Mouse (Mus musculus) E14TG2a.4 (cell line): Measurements from ENCODE around the gene Pmvk.

Source experiments
- H3K27me3 ChIP-seq: 2 replicates; pipeline ENCODE4 v1.6.1; 2014; ENCODE audit warnings: low read length, control low read depth; ENCODE audit not compliant: insufficient read depth
- H3K36me3 ChIP-seq: 2 replicates; pipeline ENCODE4 v1.6.1; 2014; ENCODE audit warnings: low read length, control low read depth; ENCODE audit not compliant: insufficient read depth
- H3K4me1 ChIP-seq: replicated peaks from 2 replicates; pipeline ENCODE4 v1.6.1; 2014; ENCODE audit warnings: low read depth, low read length, control low read depth
- H3K4me3 ChIP-seq: replicated peaks from 2 replicates; pipeline ENCODE4 v1.5.1; 2014; ENCODE audit warnings: mild to moderate bottlenecking, low read length
- H3K9me3 ChIP-seq: 2 replicates; pipeline ENCODE4 v1.6.1; 2014; ENCODE audit warnings: low read length, control low read depth
- CTCF ChIP-seq: conservative IDR thresholded peaks from 2 replicates; pipeline ENCODE4 v1.5.1; 2014; ENCODE audit warnings: low read length
- NANOG ChIP-seq: IDR thresholded peaks from 2 replicates; pipeline ENCODE4 v1.6.1; 2014; ENCODE audit warnings: borderline replicate concordance, low read length, mixed read lengths
- POU5F1 ChIP-seq: IDR thresholded peaks from 2 replicates; pipeline ENCODE4 v1.6.1; 2014; ENCODE audit warnings: low read length, borderline replicate concordance

Pmvk gene

DNA sequence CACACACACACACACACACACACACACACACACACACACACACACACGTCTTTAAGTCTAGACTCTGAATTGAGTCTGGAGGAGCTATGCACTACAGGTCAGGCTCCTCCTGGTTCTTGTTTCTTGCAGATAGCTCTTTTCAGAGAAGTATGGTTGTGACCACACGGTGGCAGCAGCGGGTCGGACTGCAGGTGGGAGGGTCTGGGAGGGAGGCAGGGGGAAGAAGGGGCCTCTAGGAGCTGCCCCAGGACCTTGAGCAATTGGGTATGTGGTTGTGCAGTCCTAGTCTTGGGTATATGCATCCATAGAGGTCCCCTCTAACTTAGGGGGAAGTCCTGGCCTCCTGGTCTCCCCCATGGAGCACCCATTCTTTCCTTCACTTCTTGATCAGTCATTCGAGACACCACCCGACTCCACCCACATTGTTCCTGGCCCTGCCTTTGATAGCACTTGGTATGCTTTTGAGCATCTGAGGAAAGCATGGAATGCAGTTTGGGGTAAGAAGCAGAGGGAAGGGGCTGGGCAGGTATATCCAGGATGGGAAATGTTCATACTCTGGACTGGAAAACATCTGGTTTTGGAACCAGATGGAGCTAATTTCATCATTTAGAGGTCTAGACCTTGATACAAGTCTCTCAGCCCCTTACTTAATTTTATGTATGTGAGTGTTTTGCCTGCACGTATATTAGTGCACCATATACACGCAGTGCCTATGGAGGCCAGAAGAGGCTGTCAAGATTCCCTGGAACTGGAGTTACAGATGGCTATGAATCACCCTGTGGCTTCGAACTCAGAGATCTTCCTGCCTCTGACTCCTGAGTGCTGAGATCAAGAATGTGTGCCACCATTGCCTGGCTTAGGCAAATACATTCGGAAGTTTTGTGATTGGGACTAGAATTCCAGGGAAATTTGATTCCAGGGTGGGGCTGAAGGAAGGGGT, 2.7 kb downstream of the Pmvk start:
- H3K36me3 ChIP-seq, result peaks cover 10% of the 10 kb centered on the region
- H3K4me1 ChIP-seq, result peaks cover 73% of the 10 kb centered on the region
- H3K9me3 ChIP-seq, result no peaks in the 10 kb centered on the region
- no peaks in the 10 kb centered on the region for H3K27me3 ChIP-seq
- TF ChIP-seq POU5F1, result no peak
- TF ChIP-seq CTCF, result peak; percentile 53
- 0 out of 2 replicates have a peak overlapping the region, but pooled peaks have one; percentile 17 for H3K4me3 ChIP-seq

DNA sequence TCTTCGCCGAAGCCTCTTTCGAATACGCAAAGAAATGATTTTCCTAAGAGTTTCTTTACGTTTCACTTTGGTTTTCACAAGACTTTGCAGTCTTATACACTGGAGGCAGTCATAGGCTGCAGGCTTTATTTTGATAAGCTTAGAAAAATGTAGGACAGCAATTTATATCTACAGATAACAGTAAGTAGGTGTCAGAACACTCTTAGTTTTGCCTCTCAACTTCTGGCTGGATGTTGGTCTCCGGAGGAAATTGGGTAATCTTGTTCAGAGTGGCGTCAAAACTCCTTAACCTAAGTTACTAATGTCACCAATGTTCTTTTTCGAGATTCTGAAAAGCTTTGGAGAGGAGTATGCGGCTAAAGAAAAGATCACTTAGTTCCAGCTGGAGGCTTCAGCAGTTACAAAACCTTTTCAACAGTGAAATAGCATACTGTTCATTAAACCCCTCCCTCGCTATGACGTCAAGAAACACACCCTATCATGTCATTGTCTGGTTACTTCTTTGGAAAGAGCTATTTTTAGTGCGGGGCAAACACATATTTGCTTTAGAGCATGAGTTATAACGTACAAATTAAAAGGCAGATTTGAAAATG, 4.1 kb downstream of the Pmvk start:
- Histone ChIP-seq H3K4me1 (peaks cover 59% of the 10 kb centered on the region), H3K27me3 (no peaks in the 10 kb centered on the region), H3K9me3 (no peaks in the 10 kb centered on the region), H3K36me3 (peaks cover 18% of the 10 kb centered on the region), H3K4me3 (peak overlapping the region; percentile 87)
- TF ChIP-seq NANOG (no peak), CTCF (no peak)

DNA sequence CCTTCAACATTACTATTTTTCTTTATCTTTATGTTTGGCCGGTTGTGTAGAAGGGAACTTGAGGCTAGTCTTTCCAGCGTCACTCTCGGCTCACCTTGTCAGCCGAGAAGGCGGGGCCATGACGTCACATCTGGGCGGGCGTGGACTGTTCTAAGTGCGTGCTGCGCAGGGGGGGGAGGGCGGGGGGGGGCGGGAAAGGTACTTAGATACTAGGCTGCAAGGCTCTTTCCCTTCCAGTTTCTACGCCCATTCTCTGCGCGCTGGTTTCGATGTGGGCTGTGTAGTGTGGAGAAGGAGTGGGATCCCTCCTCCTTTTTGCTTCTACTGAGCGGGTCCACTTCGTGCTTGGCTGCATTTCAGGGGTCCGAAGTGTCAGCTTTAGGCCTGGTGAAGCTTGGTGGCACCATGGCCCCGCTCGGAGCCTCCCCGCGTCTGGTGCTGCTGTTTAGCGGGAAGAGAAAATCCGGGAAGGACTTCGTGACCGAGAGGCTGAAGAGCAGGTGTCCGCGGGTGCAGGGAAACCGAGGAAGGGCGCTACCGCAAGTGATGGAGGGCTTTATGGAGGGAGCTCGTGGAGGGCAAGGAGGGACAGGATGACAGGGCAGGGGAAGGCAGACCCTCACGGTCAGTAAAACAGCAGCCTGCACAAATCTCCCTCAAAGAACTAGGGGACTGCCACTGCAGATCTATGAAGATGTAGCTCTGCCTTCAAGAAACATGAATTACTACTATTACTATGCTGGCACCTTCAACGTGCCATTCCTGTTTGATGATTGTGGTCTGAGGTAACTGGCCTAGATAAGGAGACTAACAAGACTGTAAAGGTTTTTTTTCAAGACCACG, 4.8 kb downstream of the Pmvk start:
- Histone ChIP-seq H3K27me3 (no peaks in the 10 kb centered on the region), H3K9me3 (no peaks in the 10 kb centered on the region), H3K4me1 (peaks cover 59% of the 10 kb centered on the region), H3K4me3 (peak overlapping the region; percentile 87), H3K36me3 (peaks cover 26% of the 10 kb centered on the region)
- no peak for TF ChIP-seq CTCF
- TF ChIP-seq POU5F1, result no peak
- TF ChIP-seq NANOG, result no peak

DNA sequence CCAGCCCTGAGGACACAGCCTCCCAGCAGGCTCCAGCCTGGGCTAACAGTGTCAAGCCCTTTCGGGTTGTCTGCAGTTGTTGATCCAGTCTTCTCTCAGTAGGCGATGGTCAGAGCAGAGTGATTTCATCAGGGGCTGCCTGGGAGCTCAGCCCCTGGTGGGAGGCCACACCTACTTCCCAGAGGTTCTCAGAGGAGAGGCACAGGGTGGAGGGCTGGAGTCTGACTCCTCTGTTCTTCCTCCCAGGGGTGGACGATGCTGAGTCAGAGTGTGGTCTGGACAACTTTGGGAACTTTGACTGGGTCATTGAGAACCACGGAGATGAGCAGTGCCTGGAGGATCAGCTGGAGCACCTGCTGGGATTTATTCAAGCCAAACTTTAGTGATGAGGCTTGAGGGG, 13.9 kb downstream of the Pmvk start:
- Histone ChIP-seq H3K9me3 (no peaks in the 10 kb centered on the region), H3K27me3 (no peaks in the 10 kb centered on the region), H3K4me3 (peak overlapping the region; percentile 13; the same call in 1 of the 2 replicates), H3K4me1 (peaks cover 62% of the 10 kb centered on the region), H3K36me3 (peaks cover 50% of the 10 kb centered on the region)
- no peak for TF ChIP-seq CTCF
- TF ChIP-seq POU5F1, result no peak
- no peak for TF ChIP-seq NANOG

DNA sequence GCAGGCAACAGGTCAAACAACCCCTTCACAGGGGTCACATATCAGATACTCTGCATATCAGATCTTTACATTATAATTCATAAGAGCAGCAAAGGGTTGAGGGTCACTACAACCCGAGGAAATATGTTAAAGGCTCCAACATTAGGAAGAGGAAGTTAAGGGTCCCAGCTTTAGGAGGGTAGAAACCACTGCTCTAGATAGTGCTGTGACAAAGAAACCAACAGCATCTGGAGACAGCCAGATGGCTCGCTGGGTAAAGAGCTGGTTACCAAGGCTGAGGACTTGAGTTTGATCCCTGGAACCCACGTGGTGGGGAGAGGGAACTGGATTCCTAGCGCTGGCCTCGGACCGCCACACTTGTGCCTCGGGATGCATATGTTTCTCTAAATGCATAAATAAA, 17.9 kb downstream of the Pmvk start:
- no peak for TF ChIP-seq CTCF
- TF ChIP-seq POU5F1, result no peak
- H3K4me1 ChIP-seq, result peaks cover 40% of the 10 kb centered on the region
- H3K4me3 ChIP-seq, result no peak overlapping the region
- peaks cover 26% of the 10 kb centered on the region for H3K36me3 ChIP-seq
- no peaks in the 10 kb centered on the region for H3K9me3 ChIP-seq
- H3K27me3 ChIP-seq, result no peaks in the 10 kb centered on the region

DNA sequence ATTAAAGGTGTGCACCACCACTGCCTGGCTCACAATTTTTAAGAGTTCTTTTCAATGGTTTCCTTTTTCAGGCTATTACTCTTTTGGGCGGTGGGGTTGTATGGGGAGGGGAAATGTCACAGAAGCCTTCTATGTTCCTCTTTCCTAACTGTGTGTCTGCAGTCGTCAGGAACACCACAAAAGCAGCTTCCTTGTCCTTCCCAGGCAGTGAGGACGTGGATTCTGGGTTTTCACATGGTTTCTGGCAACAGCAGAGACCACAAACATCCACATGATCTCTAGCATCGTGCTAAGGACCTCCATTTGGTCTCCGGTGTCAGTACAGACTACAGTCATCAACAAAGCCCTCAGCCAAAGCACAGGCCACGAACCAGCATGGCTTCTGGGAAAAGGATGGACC, 19.5 kb downstream of the Pmvk start:
- Histone ChIP-seq H3K9me3 (no peaks in the 10 kb centered on the region), H3K4me1 (peaks cover 25% of the 10 kb centered on the region), H3K36me3 (peaks cover 11% of the 10 kb centered on the region), H3K27me3 (no peaks in the 10 kb centered on the region), H3K4me3 (no peak overlapping the region)
- TF ChIP-seq NANOG (no peak), POU5F1 (no peak), CTCF (no peak)

DNA sequence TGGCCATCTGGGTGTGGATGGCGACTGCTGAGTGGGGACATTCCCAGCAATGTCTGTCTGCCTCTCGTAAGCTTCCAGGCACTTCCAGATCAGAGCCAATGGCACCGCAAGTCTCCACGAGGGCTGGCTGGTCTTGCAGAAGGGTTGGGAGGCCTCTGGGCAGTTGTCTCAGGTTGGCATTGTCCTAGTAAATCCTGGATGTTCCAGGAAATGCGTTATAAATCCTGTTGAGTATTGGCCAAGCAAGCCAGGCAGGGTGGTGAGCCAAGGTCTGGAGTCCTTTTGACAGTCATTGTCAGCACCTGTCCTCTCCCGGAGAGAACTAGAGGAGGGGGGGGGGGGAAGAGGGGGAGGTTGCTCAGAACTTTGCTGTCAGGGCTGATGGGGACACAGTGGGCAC, 24.7 kb downstream of the Pmvk start:
- peaks cover 15% of the 10 kb centered on the region for H3K4me1 ChIP-seq
- H3K27me3 ChIP-seq, result no peaks in the 10 kb centered on the region
- no peak overlapping the region for H3K4me3 ChIP-seq
- no peaks in the 10 kb centered on the region for H3K36me3 ChIP-seq
- no peak for TF ChIP-seq CTCF
- TF ChIP-seq NANOG, result no peak
- no peak for TF ChIP-seq POU5F1
- no peaks in the 10 kb centered on the region for H3K9me3 ChIP-seq

DNA sequence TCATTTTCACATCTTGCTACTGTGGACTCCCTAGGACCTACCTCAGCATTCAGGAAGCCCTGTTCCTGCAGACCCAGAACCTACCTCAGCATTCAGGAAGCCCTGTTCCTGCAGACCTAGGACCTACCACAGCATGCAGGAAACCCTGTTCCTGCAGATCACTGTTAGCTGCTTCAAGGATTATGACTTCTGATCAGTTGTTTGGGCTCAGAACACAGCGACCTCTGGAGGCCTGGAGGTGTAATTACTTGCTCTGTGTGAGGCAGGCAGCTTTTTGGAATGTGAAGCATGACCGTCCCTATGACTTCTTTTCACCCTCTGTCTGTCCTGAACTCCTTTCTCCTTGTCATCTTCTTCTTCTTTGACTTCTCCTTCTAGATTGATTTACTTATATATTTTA, 27.1 kb downstream of the Pmvk start:
- no peaks in the 10 kb centered on the region for H3K27me3 ChIP-seq
- H3K9me3 ChIP-seq, result no peaks in the 10 kb centered on the region
- no peak for TF ChIP-seq NANOG
- TF ChIP-seq CTCF, result peak; percentile 98
- peak overlapping the region; percentile 57 for H3K4me3 ChIP-seq
- H3K4me1 ChIP-seq, result peaks cover 19% of the 10 kb centered on the region
- no peaks in the 10 kb centered on the region for H3K36me3 ChIP-seq
